Mouse (Mus musculus): ENCODE measurements at regions not wholly inside any gene's neighbourhood (a gene's known extent, or its start where the extent isn't known, plus 50 kb on each side); places are given as distances from the start of the nearest gene placed in this dataset.
A peak's percentile ranks its signal among the peaks of the same experiment; 100 is the strongest.

GRCm38 (mm10) chr1:120726777-120727176, 124.6 kb downstream of the En1 start:
- H3K4me3 ChIP-seq (ENCODE audit: low read length): no peak overlapping the region
- H3K9ac ChIP-seq (ENCODE audit: low read length): no peak overlapping the region
- H3K4me2 ChIP-seq (ENCODE audit: low read depth, low read length): no peak overlapping the region
- ATAC-seq (replicated peaks; ENCODE audit: extremely low read depth, insufficient read depth, low FRiP score): no peak
- no peaks in the 10 kb centered on the region for H3K4me1 ChIP-seq (ENCODE audit: control insufficient read depth, insufficient read depth, low read length)
- no peak overlapping the region for H3K27ac ChIP-seq (ENCODE audit: low read length)
- no peaks in the 10 kb centered on the region for H3K9me3 ChIP-seq (replicated peaks; ENCODE audit: control insufficient read depth, low read length)
- no peaks in the 10 kb centered on the region for H3K27me3 ChIP-seq (ENCODE audit: control insufficient read depth, insufficient read depth, low read length)
- 81% methylated on average over 7 of the region's 7 CpGs for WGBS
- H3K36me3 ChIP-seq (ENCODE audit: control insufficient read depth, insufficient read depth): no peaks in the 10 kb centered on the region

- Histone ChIP-seq H3K4me2 (ENCODE audit: low read depth, low read length) (no peak overlapping the region), H3K27ac (ENCODE audit: low read length) (no peak overlapping the region), H3K36me3 (ENCODE audit: control insufficient read depth, insufficient read depth) (no peaks in the 10 kb centered on the region), H3K4me3 (ENCODE audit: low read length) (no peak overlapping the region), H3K9ac (ENCODE audit: low read length) (no peak overlapping the region), H3K4me1 (ENCODE audit: control insufficient read depth, insufficient read depth, low read length) (no peaks in the 10 kb centered on the region), H3K9me3 (replicated peaks; ENCODE audit: control insufficient read depth, low read length) (no peaks in the 10 kb centered on the region), H3K27me3 (ENCODE audit: control insufficient read depth, insufficient read depth, low read length) (no peaks in the 10 kb centered on the region)
- WGBS: 69% methylated on average over 8 of the region's 8 CpGs
- no peak for ATAC-seq (replicated peaks; ENCODE audit: extremely low read depth, insufficient read depth, low FRiP score)
Measured at GRCm38 (mm10) chr1:120727427-120727826, 125.2 kb downstream of the En1 start.

GRCm38 (mm10) chr1:120732003-120732402, 129.8 kb downstream of the En1 start:
- ATAC-seq (replicated peaks; ENCODE audit: extremely low read depth, insufficient read depth, low FRiP score): no peak
- WGBS: 59% methylated on average over 1 of the region's 1 CpGs

GRCm38 (mm10) chr1:120733683-120734082, 131.5 kb downstream of the En1 start:
- no peak for ATAC-seq (replicated peaks; ENCODE audit: extremely low read depth, insufficient read depth, low FRiP score)
- 84% methylated on average over 5 of the region's 5 CpGs for WGBS
- H3K4me3 ChIP-seq (ENCODE audit: low read length): no peak overlapping the region
- H3K27ac ChIP-seq (ENCODE audit: low read length): no peak overlapping the region
- H3K36me3 ChIP-seq (ENCODE audit: control insufficient read depth, insufficient read depth): no peaks in the 10 kb centered on the region
- no peaks in the 10 kb centered on the region for H3K9me3 ChIP-seq (replicated peaks; ENCODE audit: control insufficient read depth, low read length)
- H3K4me2 ChIP-seq (ENCODE audit: low read depth, low read length): no peak overlapping the region
- H3K9ac ChIP-seq (ENCODE audit: low read length): no peak overlapping the region
- no peaks in the 10 kb centered on the region for H3K4me1 ChIP-seq (ENCODE audit: control insufficient read depth, insufficient read depth, low read length)
- H3K27me3 ChIP-seq (ENCODE audit: control insufficient read depth, insufficient read depth, low read length): no peaks in the 10 kb centered on the region

More at GRCm38 (mm10) chr1:120732003-120732402, 129.8 kb downstream of the En1 start:
- no peak overlapping the region for H3K27ac ChIP-seq (ENCODE audit: low read length)
- H3K4me3 ChIP-seq (ENCODE audit: low read length): no peak overlapping the region
- H3K4me1 ChIP-seq (ENCODE audit: control insufficient read depth, insufficient read depth, low read length): no peaks in the 10 kb centered on the region
- no peaks in the 10 kb centered on the region for H3K27me3 ChIP-seq (ENCODE audit: control insufficient read depth, insufficient read depth, low read length)
- H3K9ac ChIP-seq (ENCODE audit: low read length): no peak overlapping the region
- no peak overlapping the region for H3K4me2 ChIP-seq (ENCODE audit: low read depth, low read length)
- H3K9me3 ChIP-seq (replicated peaks; ENCODE audit: control insufficient read depth, low read length): no peaks in the 10 kb centered on the region
- no peaks in the 10 kb centered on the region for H3K36me3 ChIP-seq (ENCODE audit: control insufficient read depth, insufficient read depth)

DNA sequence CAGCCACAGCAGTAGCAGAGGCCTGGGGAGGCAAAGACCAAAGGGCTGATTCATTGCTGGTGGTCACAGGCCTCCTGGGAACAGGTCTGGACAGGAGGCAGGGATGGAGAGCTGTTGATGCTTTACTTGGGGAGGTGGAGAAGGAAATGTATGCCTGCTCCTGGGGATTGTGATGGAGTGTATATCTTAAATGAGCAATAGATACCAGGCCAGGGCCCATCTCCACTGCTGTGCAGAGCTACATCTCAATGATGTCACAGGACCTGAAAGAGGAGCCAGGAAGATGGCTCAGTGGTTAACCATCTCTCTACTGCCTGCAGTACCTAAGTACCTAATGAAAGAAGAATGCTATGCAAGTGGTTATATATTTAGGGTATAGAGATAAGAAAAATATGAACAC, 132.6 kb downstream of the En1 start:
- Histone ChIP-seq H3K9ac (ENCODE audit: low read length) (no peak overlapping the region), H3K36me3 (ENCODE audit: control insufficient read depth, insufficient read depth) (no peaks in the 10 kb centered on the region), H3K4me2 (ENCODE audit: low read depth, low read length) (no peak overlapping the region), H3K9me3 (replicated peaks; ENCODE audit: control insufficient read depth, low read length) (no peaks in the 10 kb centered on the region), H3K27me3 (ENCODE audit: control insufficient read depth, insufficient read depth, low read length) (no peaks in the 10 kb centered on the region), H3K27ac (ENCODE audit: low read length) (no peak overlapping the region), H3K4me3 (ENCODE audit: low read length) (no peak overlapping the region), H3K4me1 (ENCODE audit: control insufficient read depth, insufficient read depth, low read length) (peaks cover 3% of the 10 kb centered on the region; the same call in 1 of the 2 replicates)
- ATAC-seq (replicated peaks; ENCODE audit: extremely low read depth, insufficient read depth, low FRiP score): no peak

GRCm38 (mm10) chr1:120739499-120739898, 137.3 kb downstream of the En1 start:
- peak; percentile 80 for ATAC-seq (replicated peaks; ENCODE audit: extremely low read depth, insufficient read depth, low FRiP score)
- H3K9me3 ChIP-seq (replicated peaks; ENCODE audit: control insufficient read depth, low read length): no peaks in the 10 kb centered on the region

GRCm38 (mm10) chr1:120741091-120741740, 139.0 kb downstream of the En1 start:
- no peaks in the 10 kb centered on the region for H3K27me3 ChIP-seq (ENCODE audit: control insufficient read depth, insufficient read depth, low read length)
- 74% methylated on average over 16 of the region's 16 CpGs for WGBS
- ATAC-seq (replicated peaks; ENCODE audit: extremely low read depth, insufficient read depth, low FRiP score): no peak
- H3K9ac ChIP-seq (ENCODE audit: low read length): no peak overlapping the region
- H3K27ac ChIP-seq (ENCODE audit: low read length): no peak overlapping the region
- H3K36me3 ChIP-seq (ENCODE audit: control insufficient read depth, insufficient read depth): no peaks in the 10 kb centered on the region
- H3K4me1 ChIP-seq (ENCODE audit: control insufficient read depth, insufficient read depth, low read length): peaks cover 3% of the 10 kb centered on the region; the same call in 1 of the 2 replicates
- H3K4me2 ChIP-seq (ENCODE audit: low read depth, low read length): no peak overlapping the region
- H3K9me3 ChIP-seq (replicated peaks; ENCODE audit: control insufficient read depth, low read length): no peaks in the 10 kb centered on the region
- no peak overlapping the region for H3K4me3 ChIP-seq (ENCODE audit: low read length)

More at GRCm38 (mm10) chr1:120739499-120739898, 137.3 kb downstream of the En1 start:
- H3K9ac ChIP-seq (ENCODE audit: low read length): no peak overlapping the region
- 28% methylated on average over 6 of the region's 6 CpGs for WGBS
- no peak overlapping the region for H3K4me3 ChIP-seq (ENCODE audit: low read length)
- H3K27ac ChIP-seq (ENCODE audit: low read length): 0 out of 2 replicates have a peak overlapping the region, but pooled peaks have one; percentile 26
- H3K4me1 ChIP-seq (ENCODE audit: control insufficient read depth, insufficient read depth, low read length): peaks cover 3% of the 10 kb centered on the region; the same call in 1 of the 2 replicates
- H3K27me3 ChIP-seq (ENCODE audit: control insufficient read depth, insufficient read depth, low read length): no peaks in the 10 kb centered on the region
- no peaks in the 10 kb centered on the region for H3K36me3 ChIP-seq (ENCODE audit: control insufficient read depth, insufficient read depth)
- H3K4me2 ChIP-seq (ENCODE audit: low read depth, low read length): no peak overlapping the region

DNA sequence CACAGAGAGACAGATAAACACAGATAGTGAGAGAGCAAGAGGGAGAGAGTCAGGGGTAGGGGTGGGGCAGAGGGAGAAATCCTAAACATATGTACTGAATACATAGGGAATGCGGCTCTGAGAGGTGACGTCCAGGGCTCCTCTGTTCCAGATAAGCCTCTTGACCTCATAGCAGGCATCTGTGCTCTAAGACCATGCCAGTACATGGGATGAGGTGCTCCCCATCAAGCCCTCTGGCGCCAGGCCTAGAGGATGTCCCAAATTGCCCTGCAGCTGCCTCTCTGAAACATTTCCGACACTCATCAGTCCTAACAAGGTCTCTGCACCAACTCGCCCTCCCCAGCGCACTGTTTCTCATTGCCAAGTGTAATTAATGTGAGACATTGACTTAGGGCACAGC, 146.7 kb downstream of the En1 start:
- no peaks in the 10 kb centered on the region for H3K27me3 ChIP-seq (ENCODE audit: control insufficient read depth, insufficient read depth, low read length)
- ATAC-seq (replicated peaks; ENCODE audit: extremely low read depth, insufficient read depth, low FRiP score): peak; percentile 60; the same call in 1 of the 2 replicates
- H3K4me2 ChIP-seq (ENCODE audit: low read depth, low read length): no peak overlapping the region
- H3K4me1 ChIP-seq (ENCODE audit: control insufficient read depth, insufficient read depth, low read length): peaks cover under 1% of the 10 kb centered on the region
- H3K36me3 ChIP-seq (ENCODE audit: control insufficient read depth, insufficient read depth): no peaks in the 10 kb centered on the region
- no peak overlapping the region for H3K4me3 ChIP-seq (ENCODE audit: low read length)
- H3K9me3 ChIP-seq (replicated peaks; ENCODE audit: control insufficient read depth, low read length): no peaks in the 10 kb centered on the region
- H3K9ac ChIP-seq (ENCODE audit: low read length): no peak overlapping the region
- no peak overlapping the region for H3K27ac ChIP-seq (ENCODE audit: low read length)
- 48% methylated on average over 6 of the region's 6 CpGs for WGBS

DNA sequence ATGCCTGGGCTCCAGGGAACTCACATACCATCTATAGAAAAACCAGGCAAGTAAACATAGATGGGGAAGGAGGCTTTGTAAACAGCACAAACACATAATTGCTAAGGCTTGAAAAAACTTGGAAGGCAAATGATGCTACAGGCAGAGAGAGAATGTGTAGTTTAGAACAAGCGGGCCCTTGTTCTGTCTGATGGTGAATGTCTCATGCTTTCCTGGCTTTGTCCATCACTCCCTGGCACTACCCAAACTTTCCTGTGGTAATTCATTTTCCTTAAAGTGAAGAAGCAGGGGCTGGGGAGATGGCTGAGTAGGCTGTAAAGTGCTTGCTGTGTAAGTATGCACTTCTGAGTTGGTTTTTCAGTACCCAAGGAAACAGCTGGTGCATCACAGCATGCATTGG, 151.2 kb downstream of the En1 start:
- Histone ChIP-seq H3K9me3 (replicated peaks; ENCODE audit: control insufficient read depth, low read length) (no peaks in the 10 kb centered on the region), H3K9ac (ENCODE audit: low read length) (no peak overlapping the region), H3K4me1 (ENCODE audit: control insufficient read depth, insufficient read depth, low read length) (peaks cover 29% of the 10 kb centered on the region), H3K36me3 (ENCODE audit: control insufficient read depth, insufficient read depth) (no peaks in the 10 kb centered on the region), H3K27me3 (ENCODE audit: control insufficient read depth, insufficient read depth, low read length) (no peaks in the 10 kb centered on the region), H3K4me3 (ENCODE audit: low read length) (no peak overlapping the region), H3K4me2 (ENCODE audit: low read depth, low read length) (no peak overlapping the region), H3K27ac (ENCODE audit: low read length) (no peak overlapping the region)
- 96% methylated on average over 1 of the region's 1 CpGs for WGBS
- no peak for ATAC-seq (replicated peaks; ENCODE audit: extremely low read depth, insufficient read depth, low FRiP score)

Data from heart, embryonic 16.5 days (tissue).